Mouse (Mus musculus): ENCODE measurements at regions not wholly inside any gene's neighbourhood (a gene's known extent, or its start where the extent isn't known, plus 50 kb on each side); places are given as distances from the start of the nearest gene placed in this dataset.
A peak's percentile ranks its signal among the peaks of the same experiment; 100 is the strongest.

GRCm38 (mm10) chr16:76183105-76183504 lies 161.0 kb upstream of the Samsn1 start:
- DNase-seq, result no peak

- no peak for DNase-seq
These were observed 159.5 kb upstream of the Samsn1 start for GRCm38 (mm10) chr16:76181596-76181995.

- DNase-seq, result no peak
These were observed 145.6 kb upstream of the Samsn1 start for GRCm38 (mm10) chr16:76167651-76168050.

GRCm38 (mm10) chr16:76160879-76161278 lies 138.8 kb upstream of the Samsn1 start:
- no peak for DNase-seq

DNA sequence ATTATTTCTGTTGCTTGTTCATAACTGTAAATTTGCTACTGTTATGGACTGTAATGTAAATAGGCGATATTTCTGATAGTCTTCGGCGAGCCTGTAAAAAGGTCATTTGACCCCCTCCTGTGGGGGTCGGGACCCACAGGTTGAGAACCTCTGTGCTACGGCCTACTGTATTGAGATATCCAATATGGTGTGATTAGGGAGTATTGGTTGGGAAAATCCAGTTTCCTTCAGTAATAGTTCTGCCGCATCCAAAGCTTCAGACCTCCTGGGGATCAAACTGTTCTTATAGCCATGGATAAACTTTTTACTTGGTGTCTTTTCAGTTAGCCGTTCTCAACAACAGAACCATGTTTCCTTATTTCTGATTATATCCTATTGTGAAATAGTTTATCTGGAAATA lies 136.5 kb upstream of the Samsn1 start:
- no peak for DNase-seq

DNA sequence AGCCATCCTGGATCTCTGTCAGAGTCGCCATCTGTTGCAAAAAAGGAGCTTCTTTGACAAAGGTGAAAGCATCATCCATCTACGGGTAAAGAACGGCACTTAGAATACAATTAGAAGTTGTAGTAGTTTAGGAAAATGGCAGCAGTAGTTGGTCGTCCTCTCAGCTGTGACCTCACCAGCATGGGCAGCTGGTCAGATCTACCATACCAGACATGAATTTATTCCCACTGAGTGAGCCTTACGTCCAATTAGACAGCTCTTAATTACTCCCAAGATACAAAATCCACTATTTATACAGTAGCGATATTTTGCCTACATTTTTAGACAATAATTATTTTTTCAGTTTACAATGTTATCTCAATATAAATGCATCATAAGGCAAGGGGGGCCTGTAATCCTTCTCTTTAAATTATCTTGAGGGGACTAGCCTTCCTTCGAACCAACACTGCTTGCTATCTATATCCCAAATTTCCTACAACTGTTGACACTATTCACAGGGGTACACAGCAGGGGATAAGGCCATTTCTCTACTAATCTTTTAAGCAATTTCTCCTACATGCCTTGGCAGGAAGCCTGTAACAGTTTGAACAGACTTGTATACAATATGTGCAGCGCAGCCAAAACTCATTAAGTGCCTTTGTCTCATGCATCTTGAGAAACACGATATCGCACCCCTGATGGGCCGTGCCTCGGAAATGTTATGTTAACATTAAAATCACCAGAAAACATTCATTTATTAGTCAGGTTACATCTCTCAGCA lies 131.9 kb upstream of the Samsn1 start:
- peak in 1 of 2 experiments; percentile 1 for DNase-seq

GRCm38 (mm10) chr16:76149581-76149980 lies 127.5 kb upstream of the Samsn1 start:
- no peak for DNase-seq

DNA sequence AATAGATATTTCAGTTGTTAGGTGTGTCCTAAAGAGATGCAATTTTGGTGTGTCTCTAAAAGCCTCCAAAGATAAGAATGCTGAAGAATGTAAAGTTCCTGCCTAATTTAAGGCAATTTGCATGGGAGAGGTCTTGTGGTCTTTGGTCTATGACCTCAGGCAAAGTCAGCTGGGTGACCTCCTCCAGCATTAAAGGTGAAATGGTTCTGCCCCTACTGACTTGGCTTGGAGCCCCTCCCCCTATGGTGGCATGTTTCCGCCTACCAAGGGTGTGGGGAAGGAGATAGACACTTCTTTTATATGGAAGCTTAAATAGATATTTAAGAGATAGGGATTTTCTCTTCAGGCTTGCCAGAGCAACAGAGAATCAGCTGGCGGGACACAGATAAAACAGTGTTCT lies 111.8 kb upstream of the Samsn1 start:
- no peak for DNase-seq

DNA sequence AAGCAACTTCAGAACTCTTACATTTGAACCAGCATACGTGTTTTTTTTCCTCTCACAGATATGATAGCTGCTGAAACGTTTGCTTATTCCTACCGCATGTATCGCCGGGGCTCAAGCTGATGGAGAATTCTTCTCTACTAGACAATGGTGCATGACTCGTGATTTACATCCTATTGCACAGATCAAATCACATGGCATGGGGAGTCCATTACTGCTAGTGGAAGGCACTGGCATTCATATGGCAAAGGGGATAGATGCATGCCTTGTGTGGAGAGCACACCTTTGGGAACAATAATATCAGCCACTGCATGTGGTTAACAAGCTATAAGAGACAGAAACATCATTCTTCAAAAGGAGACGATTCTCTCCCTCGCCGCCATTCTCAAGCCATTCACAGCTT lies 108.4 kb upstream of the Samsn1 start:
- DNase-seq, result no peak

DNA sequence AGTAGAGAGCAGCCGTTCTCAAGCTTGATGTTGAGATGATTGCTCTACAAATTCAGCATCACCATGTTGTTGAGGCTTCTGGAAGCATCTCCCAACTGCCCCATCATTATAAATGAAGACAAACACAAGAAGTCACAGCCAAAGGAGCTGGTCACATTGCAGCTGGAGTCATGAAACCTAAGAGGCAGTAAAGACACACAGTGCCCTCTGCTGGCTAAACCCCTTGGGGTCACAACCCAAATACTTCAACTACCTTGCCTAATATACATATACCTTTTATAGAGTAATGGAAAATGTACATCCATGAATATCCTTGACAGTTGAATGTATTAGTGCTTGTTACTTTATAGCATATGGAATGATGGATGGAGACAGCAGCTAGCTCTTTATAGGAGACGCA lies 107.9 kb upstream of the Samsn1 start:
- no peak for DNase-seq

- DNase-seq, result no peak
These were observed 100.9 kb upstream of the Samsn1 start for GRCm38 (mm10) chr16:76123021-76123384.

DNA sequence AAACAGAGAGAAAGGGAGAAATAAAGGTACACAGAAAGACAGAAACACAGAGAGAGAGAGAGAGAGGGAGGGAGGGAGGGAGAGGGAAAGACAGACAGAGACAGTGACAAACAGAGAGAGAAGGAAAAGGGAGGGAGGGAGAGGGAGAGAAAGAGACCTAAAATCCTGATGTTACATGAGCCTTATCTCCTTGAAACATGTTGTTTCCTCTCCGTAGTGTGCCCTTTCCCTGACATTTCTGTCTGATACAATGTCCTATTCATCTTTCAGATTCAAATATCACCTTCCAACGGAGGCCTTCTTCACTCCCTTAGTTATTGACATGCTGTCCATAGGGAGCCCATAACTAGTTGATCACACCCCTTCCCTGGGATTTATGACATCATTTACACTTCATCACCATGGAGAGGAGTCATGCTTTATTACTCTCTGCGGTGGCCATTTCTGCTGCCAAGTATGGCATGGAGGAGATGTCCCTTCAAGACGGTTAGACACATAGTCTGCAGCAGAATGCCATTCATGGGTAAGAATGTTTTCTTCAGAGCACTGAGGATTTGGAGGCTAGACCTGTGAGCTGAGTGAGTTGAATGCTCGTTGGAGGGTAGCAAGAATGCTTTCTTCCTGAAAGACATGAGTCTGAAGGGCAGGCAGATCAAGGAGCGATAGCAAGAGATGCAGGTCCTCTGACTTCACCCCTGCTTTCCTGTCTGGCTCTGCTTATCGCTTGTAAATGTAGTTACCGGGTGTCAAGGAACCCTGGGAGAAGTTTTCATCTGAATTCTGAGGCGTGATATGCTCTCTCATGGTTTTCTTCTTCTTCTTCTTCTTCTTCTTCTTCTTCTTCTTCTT lies 100.3 kb upstream of the Samsn1 start:
- DNase-seq, result no peak

- no peak for DNase-seq
These were observed 98.6 kb upstream of the Samsn1 start for GRCm38 (mm10) chr16:76120712-76121111.

DNA sequence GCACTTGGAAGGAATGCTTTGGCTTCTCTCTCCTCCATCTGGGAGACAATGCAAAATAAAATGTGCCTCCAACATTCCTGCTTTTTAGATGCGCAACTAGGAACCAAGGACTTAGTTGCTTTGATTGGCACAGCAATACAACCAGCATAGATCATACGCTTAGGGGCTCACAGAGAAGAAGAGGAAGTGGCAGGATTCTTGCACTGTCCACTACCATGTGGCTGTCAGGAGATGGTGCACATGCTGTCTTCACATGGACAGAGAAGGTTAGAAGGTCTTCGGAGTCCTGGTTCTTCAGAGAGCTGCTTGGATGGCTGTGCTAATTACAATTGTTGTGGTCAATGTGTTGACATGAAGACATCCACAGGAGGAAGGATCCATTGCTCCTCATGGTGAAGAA lies 88.3 kb upstream of the Samsn1 start:
- DNase-seq, result no peak

DNA sequence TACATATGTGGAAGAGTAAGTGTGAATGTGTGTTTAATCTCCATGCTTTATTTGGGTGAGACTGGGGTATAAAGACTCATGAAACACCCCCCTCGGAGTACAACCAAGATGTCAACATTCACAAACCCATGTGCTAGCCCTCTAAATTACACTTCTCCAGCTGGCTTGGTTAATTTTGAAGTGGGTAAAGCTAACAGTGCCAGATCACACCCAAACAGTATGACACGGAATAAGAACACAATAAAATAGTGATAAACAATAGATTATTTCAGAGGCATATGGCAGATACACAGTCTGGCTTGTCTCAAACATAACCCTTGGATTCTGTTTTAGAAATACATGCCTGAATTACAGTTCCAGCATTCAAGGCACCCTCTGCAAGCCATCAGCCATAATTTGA lies 86.4 kb upstream of the Samsn1 start:
- DNase-seq, result no peak

DNA sequence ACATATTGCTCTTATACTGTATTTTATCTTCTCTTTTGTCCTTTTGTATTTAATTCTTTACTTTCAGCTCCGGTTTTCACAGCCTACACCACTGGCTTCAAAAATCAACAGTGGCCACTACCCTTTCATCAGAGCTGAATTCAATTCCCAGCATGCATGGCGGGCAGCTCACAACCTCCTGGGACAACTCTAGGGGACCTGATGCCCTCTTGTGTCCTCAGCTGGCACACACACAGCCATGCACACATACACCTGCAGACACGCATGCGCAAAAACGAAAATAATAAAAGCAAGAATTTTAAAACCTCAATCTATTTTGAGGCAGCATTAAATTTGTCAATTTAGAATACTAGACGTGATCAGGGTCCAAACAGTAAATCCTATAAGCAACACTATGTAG lies 82.6 kb upstream of the Samsn1 start:
- DNase-seq, result no peak

GRCm38 (mm10) chr16:76101773-76102172 lies 79.7 kb upstream of the Samsn1 start:
- DNase-seq, result no peak

DNA sequence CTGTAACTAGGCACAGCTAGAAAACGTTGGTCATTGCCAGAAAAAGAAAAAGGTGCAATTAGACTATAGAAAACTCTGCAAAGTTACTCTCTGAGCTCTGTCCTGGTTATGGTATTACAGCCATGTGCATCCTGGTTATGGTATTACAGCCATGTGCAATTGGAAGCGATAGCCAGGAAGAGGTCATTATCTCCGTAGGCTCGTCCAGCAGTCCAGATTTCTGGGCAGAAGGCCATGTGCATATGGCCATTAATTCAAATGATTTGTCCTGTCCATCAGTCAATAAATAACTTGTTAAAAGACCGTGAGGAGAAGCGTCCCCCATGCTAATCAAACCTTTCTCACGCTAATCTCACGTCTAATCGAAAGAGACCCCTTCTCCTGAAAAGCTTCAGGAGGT lies 75.7 kb upstream of the Samsn1 start:
- DNase-seq, result peak; percentile 10 to 31

DNA sequence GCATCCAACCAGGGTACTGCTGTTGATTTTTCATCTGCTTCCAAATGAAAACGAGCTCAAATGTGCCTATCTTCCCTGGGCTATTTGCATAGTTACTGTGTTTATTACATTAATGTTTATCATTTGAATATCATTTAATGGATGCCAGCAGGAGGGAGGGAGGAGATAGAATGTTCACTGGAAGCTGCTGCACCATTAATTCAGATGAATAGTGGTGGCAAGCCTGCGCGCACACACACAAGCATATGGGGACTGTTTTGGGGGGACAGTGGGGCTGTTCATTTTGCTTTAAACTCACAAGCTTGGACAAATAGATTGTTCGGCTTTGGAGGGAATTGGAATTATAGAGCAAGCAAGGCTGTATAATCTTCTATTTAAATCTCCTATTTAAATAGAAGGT lies 74.3 kb upstream of the Samsn1 start:
- DNase-seq, result no peak

- DNase-seq, result no peak
These were observed 63.3 kb upstream of the Samsn1 start for GRCm38 (mm10) chr16:76085363-76085762.

- no peak for DNase-seq
These were observed 60.4 kb upstream of the Samsn1 start for GRCm38 (mm10) chr16:76082465-76082864.

GRCm38 (mm10) chr16:76079761-76080502 lies 57.9 kb upstream of the Samsn1 start:
- no peak for DNase-seq

DNA sequence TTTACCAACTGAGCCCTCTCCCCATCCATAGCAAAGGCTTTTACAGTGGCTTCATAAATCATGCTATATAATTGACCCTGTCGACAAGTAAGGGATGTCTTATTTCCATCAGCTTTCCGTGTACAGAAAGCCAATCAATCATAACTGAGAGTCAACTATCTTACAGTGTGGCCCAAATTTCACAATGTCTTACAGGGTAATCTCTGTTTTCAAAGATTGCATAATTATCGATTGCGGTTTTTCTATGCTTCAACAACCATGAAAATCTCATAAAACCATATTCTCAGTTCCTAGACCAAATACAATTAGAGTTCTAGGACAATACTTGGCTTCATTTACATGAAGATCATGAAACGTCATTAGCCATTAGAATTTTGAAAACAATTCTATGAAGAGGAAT lies 56.1 kb upstream of the Samsn1 start:
- no peak for DNase-seq

- no peak for DNase-seq
These were observed 54.1 kb upstream of the Samsn1 start for GRCm38 (mm10) chr16:76076231-76076630.
